Comparison of ENCODE assay signal across 10 mouse cellular contexts in genomic region chr15:12490969-12491368, GRCm38 (mm10).
A peak's percentile ranks its signal among the peaks of the same experiment; 100 is the strongest.
DNase-seq lines count a peak whose midpoint lies in the region; ATAC-seq and TF ChIP-seq lines count a peak whose summit lies in the region.
"Had no signal": no experiment of that assay in that cellular context is flagged by ENCODE, and none has a peak within 500 bp of the region (broad histone marks: within the 10 kb centered on the region; RNA-seq: fewer than 3 reads in every experiment).

No protein-coding gene starts in this region.

- no peak overlapping the region for H3K4me3 ChIP-seq in kidney, embryonic 15.5 days (replicated peaks)
- no peak overlapping the region for H3K4me3 ChIP-seq in heart, embryonic 12.5 days
- no peak overlapping the region for H3K4me3 ChIP-seq in lung, postnatal 0 days (ENCODE audit: low read depth, low read length)
- H3K4me3 ChIP-seq in stomach, embryonic 16.5 days (replicated peaks; ENCODE audit: low read length): no peak overlapping the region
- H3K4me3 ChIP-seq: erythroblast, embryonic 14.5 days; neural tube, embryonic 12.5 days had no signal

- no peak for TF ChIP-seq CTCF in lung, postnatal 0 days (IDR thresholded peaks at IDR 0.05)

- H3K27me3 ChIP-seq in kidney, embryonic 15.5 days: no peaks in the 10 kb centered on the region
- H3K27me3 ChIP-seq in heart, embryonic 12.5 days (replicated peaks): no peaks in the 10 kb centered on the region
- H3K27me3 ChIP-seq in lung, postnatal 0 days (replicated peaks; ENCODE audit: insufficient read depth, low read length): no peaks in the 10 kb centered on the region
- H3K27me3 ChIP-seq in stomach, embryonic 16.5 days (ENCODE audit: control insufficient read depth, insufficient read depth, low read length): no peaks in the 10 kb centered on the region
- H3K27me3 ChIP-seq: neural tube, embryonic 12.5 days had no signal

- WGBS in kidney, embryonic 15.5 days: 57% methylated on average over 3 of the region's 3 CpGs
- WGBS in heart, embryonic 12.5 days: 32% methylated on average over 3 of the region's 3 CpGs
- WGBS in lung, postnatal 0 days: 23% methylated on average over 3 of the region's 3 CpGs
- WGBS in stomach, embryonic 16.5 days: 40% methylated on average over 3 of the region's 3 CpGs

- no peaks in the 10 kb centered on the region for H3K9me3 ChIP-seq in kidney, embryonic 15.5 days (replicated peaks)
- H3K9me3 ChIP-seq in heart, embryonic 12.5 days (replicated peaks): no peaks in the 10 kb centered on the region
- no peaks in the 10 kb centered on the region for H3K9me3 ChIP-seq in lung, postnatal 0 days (ENCODE audit: low read length)
- no peaks in the 10 kb centered on the region for H3K9me3 ChIP-seq in stomach, embryonic 16.5 days (replicated peaks; ENCODE audit: control insufficient read depth, low read length)
- H3K9me3 ChIP-seq: neural tube, embryonic 12.5 days had no signal

- peak; percentile 66 for DNase-seq in kidney, adult 11 months
- peak; percentile 28 for DNase-seq in cerebellum, adult 9-11 months
- DNase-seq in kidney, postnatal 36 days: peak; percentile 68 to 81
- peak; percentile 90 for DNase-seq in lung, postnatal 0 days (ENCODE audit: low spot score)
- no peak for DNase-seq in urinary bladder, postnatal 10 days (ENCODE audit: low spot score)

- H3K9ac ChIP-seq in kidney, embryonic 15.5 days: no peak overlapping the region
- no peak overlapping the region for H3K9ac ChIP-seq in heart, embryonic 12.5 days
- H3K9ac ChIP-seq in lung, postnatal 0 days (replicated peaks; ENCODE audit: low read depth): no peak overlapping the region
- no peak overlapping the region for H3K9ac ChIP-seq in stomach, embryonic 16.5 days (ENCODE audit: low read length)
- H3K9ac ChIP-seq: neural tube, embryonic 12.5 days had no signal

- no peaks in the 10 kb centered on the region for H3K36me3 ChIP-seq in kidney, embryonic 15.5 days
- no peaks in the 10 kb centered on the region for H3K36me3 ChIP-seq in heart, embryonic 12.5 days
- H3K36me3 ChIP-seq in lung, postnatal 0 days (ENCODE audit: insufficient read depth, low read length): no peaks in the 10 kb centered on the region
- no peaks in the 10 kb centered on the region for H3K36me3 ChIP-seq in stomach, embryonic 16.5 days (ENCODE audit: control insufficient read depth, insufficient read depth, low read length)
- H3K36me3 ChIP-seq: neural tube, embryonic 12.5 days had no signal

- no peak overlapping the region; the same call in 1 of the 2 replicates for H3K27ac ChIP-seq in kidney, embryonic 15.5 days
- H3K27ac ChIP-seq in heart, embryonic 12.5 days (ENCODE audit: poor library complexity, severe bottlenecking): peak overlapping the region; percentile 36; the same call in 1 of the 2 replicates
- H3K27ac ChIP-seq in lung, postnatal 0 days (ENCODE audit: low read length): peak overlapping the region; percentile 80
- peak overlapping the region; percentile 78 for H3K27ac ChIP-seq in stomach, embryonic 16.5 days (ENCODE audit: low read length)
- H3K27ac ChIP-seq: neural tube, embryonic 12.5 days had no signal

- peaks cover 33% of the 10 kb centered on the region for H3K4me1 ChIP-seq in kidney, embryonic 15.5 days
- peaks cover 27% of the 10 kb centered on the region for H3K4me1 ChIP-seq in heart, embryonic 12.5 days (replicated peaks)
- H3K4me1 ChIP-seq in lung, postnatal 0 days (ENCODE audit: insufficient read depth, low read depth, low read length): peaks cover 4% of the 10 kb centered on the region
- peaks cover 25% of the 10 kb centered on the region; the same call in 1 of the 2 replicates for H3K4me1 ChIP-seq in stomach, embryonic 16.5 days (ENCODE audit: control insufficient read depth, insufficient read depth, low read length)

- TF ChIP-seq EP300 in lung, postnatal 0 days (IDR thresholded peaks at IDR 0.05): no peak

- H3K4me2 ChIP-seq in kidney, embryonic 15.5 days: no peak overlapping the region
- H3K4me2 ChIP-seq in heart, embryonic 12.5 days: peak overlapping the region; percentile 23; the same call in 1 of the 2 replicates
- peak overlapping the region; percentile 25 for H3K4me2 ChIP-seq in lung, postnatal 0 days (replicated peaks; ENCODE audit: low read depth, low read length)
- H3K4me2 ChIP-seq in stomach, embryonic 16.5 days (ENCODE audit: low read depth, low read length): no peak overlapping the region
- H3K4me2 ChIP-seq: neural tube, embryonic 12.5 days had no signal

- ATAC-seq in kidney, embryonic 15.5 days (replicated peaks; ENCODE audit: low FRiP score): no peak
- peak; percentile 59; the same call in 1 of the 2 replicates for ATAC-seq in heart, embryonic 12.5 days (ENCODE audit: insufficient number of reproducible peaks, low FRiP score)
- peak; percentile 77 for ATAC-seq in lung, postnatal 0 days
- peak; percentile 66; the same call in 1 of the 2 replicates for ATAC-seq in stomach, embryonic 16.5 days (ENCODE audit: insufficient read depth, low FRiP score)

Comparison
In these comparisons a context has a peak if more than half of its experiments do, and no peak if none do; other contexts are left out.
1. H3K4me2 ChIP-seq: peak in heart, embryonic 12.5 days (single experiment) and lung, postnatal 0 days (single experiment); none in kidney, embryonic 15.5 days (single experiment) and stomach, embryonic 16.5 days (single experiment).